Mouse (Mus musculus) CH12.LX (cell line): ENCODE measurements around the gene Trappc2l. TPM values are rescaled to one million over a fixed set of nuclear protein-coding genes. Genes with fewer than 3 reads are reported as not detected.

Experiments
- DNase-seq: peaks from one replicate; pipeline ENCODE4 v3.0.0-alpha.2; 2013; ENCODE audit errors: extremely low read depth
- H3K27ac ChIP-seq: 2 replicates; pipeline ENCODE4 v1.5.1; 2012; ENCODE audit warnings: low read depth, mild to moderate bottlenecking, control low read depth, moderate library complexity; ENCODE audit not compliant: insufficient read depth
- H3K27me3 ChIP-seq: replicated peaks from 2 replicates; pipeline ENCODE3; 2012; ENCODE audit warnings: inconsistent platforms
- H3K36me3 ChIP-seq, 2 experiments: replicated peaks in 1 of 2; 2 replicates each; pipeline versions ENCODE3 to v1.6.1; 2012; ENCODE audit warnings: inconsistent platforms in 1 of 2, low read length in 1 of 2, mild to moderate bottlenecking in 1 of 2, mixed read lengths in 1 of 2, moderate library complexity in 1 of 2; ENCODE audit not compliant: control insufficient read depth in 1 of 2, insufficient read depth in 1 of 2
- H3K4me1 ChIP-seq, 2 experiments: 2 replicates each; pipeline ENCODE4 v1.6.1; 2012; ENCODE audit warnings: inconsistent platforms in 1 of 2, moderate library complexity in 1 of 2; ENCODE audit not compliant: insufficient read depth in 2 of 2, control insufficient read depth in 1 of 2
- H3K4me2 ChIP-seq: 2 replicates; pipeline ENCODE4 v1.6.1; 2012; ENCODE audit warnings: low read depth, mild to moderate bottlenecking, control low read depth; ENCODE audit not compliant: poor library complexity, insufficient read depth, severe bottlenecking
- H3K4me3 ChIP-seq, 3 experiments: fragments of 150-350 bp in 1 of 3; sonication (generic) in 1 of 3; replicated peaks in 1 of 3; 2 replicates each; pipeline versions ENCODE3 to v1.5.1; 2011 to 2012; ENCODE audit warnings: low read depth in 2 of 3, low read length in 2 of 3, mild to moderate bottlenecking in 2 of 3, moderate library complexity in 2 of 3, control low read depth in 1 of 3, improper control_type of control experiment in 1 of 3, inconsistent platforms in 1 of 3, mixed read lengths in 1 of 3; ENCODE audit not compliant: poor library complexity in 1 of 3
- H3K79me2 ChIP-seq: replicated peaks from 2 replicates; pipeline ENCODE4 v1.6.1; 2012; ENCODE audit warnings: mild to moderate bottlenecking, moderate library complexity; ENCODE audit not compliant: control insufficient read depth, poor library complexity, insufficient read depth, severe bottlenecking; ENCODE audit errors: extremely low read depth
- H3K9ac ChIP-seq: 2 replicates; pipeline ENCODE4 v1.6.1; 2012; ENCODE audit warnings: low read depth, mild to moderate bottlenecking, control low read depth, moderate library complexity; ENCODE audit not compliant: insufficient read depth
- H3K9me3 ChIP-seq: replicated peaks from 2 replicates; pipeline ENCODE3; 2012; ENCODE audit warnings: low read length, inconsistent platforms, mixed read lengths
- CHD2 ChIP-seq: IDR thresholded peaks from 2 replicates; pipeline ENCODE4 v1.6.1; 2011; ENCODE audit warnings: low read length, improper control_type of control experiment
- CTCF ChIP-seq, 2 experiments: IDR thresholded peaks in 1 of 2; conservative IDR thresholded peaks in 1 of 2; 2 replicates each; pipeline ENCODE4 v1.5.1; 2011 to 2012; ENCODE audit warnings: low read depth in 2 of 2, low read length in 2 of 2, improper control_type of control experiment in 1 of 2, inconsistent platforms in 1 of 2, mild to moderate bottlenecking in 1 of 2, moderate library complexity in 1 of 2
- E2F4 ChIP-seq: IDR thresholded peaks from 2 replicates; pipeline ENCODE4 v1.6.1; 2011; ENCODE audit warnings: low read depth, low read length, improper control_type of control experiment; ENCODE audit not compliant: insufficient replicate concordance
- EP300 ChIP-seq: IDR thresholded peaks from 2 replicates; pipeline ENCODE4 v1.6.1; 2011; ENCODE audit warnings: low read length, improper control_type of control experiment
- ETS1 ChIP-seq: conservative IDR thresholded peaks from 2 replicates; pipeline ENCODE4 v1.6.1; 2012; ENCODE audit warnings: low read depth, mild to moderate bottlenecking, inconsistent platforms, low read length, improper control_type of control experiment, moderate library complexity
- HCFC1 ChIP-seq: IDR thresholded peaks from 2 replicates; pipeline ENCODE4 v1.6.1; 2012; ENCODE audit warnings: low read depth, mild to moderate bottlenecking, inconsistent platforms, low read length, improper control_type of control experiment
- IRF4 ChIP-seq: IDR thresholded peaks from 2 replicates; pipeline ENCODE4 v1.6.1; 2014; ENCODE audit warnings: low read depth, mild to moderate bottlenecking, inconsistent platforms, low read length, improper control_type of control experiment
- JUND ChIP-seq: conservative IDR thresholded peaks from 2 replicates; pipeline ENCODE4 v1.6.1; 2011; ENCODE audit warnings: low read depth, low read length, improper control_type of control experiment
- KAT2A ChIP-seq: IDR thresholded peaks from 2 replicates; pipeline ENCODE4 v1.6.1; 2012; ENCODE audit warnings: low read length, improper control_type of control experiment, inconsistent platforms; ENCODE audit not compliant: insufficient replicate concordance
- MAX ChIP-seq: IDR thresholded peaks from 2 replicates; pipeline ENCODE4 v1.6.1; 2011; ENCODE audit warnings: low read length, improper control_type of control experiment
- MEF2A ChIP-seq: IDR thresholded peaks from 2 replicates; pipeline ENCODE4 v1.6.1; 2014; ENCODE audit warnings: low read depth, mild to moderate bottlenecking, inconsistent platforms, low read length, improper control_type of control experiment, borderline replicate concordance
- NRF1 ChIP-seq: IDR thresholded peaks from 2 replicates; pipeline ENCODE4 v1.6.1; 2014; ENCODE audit warnings: low read depth, mild to moderate bottlenecking, inconsistent platforms, low read length, improper control_type of control experiment, moderate library complexity
- PAX5 ChIP-seq: IDR thresholded peaks from 2 replicates; pipeline ENCODE4 v1.6.1; 2012; ENCODE audit warnings: low read length, inconsistent platforms, mixed read lengths
- POLR2A ChIP-seq: IDR thresholded peaks from 2 replicates; pipeline ENCODE4 v1.6.1; 2011; ENCODE audit warnings: low read depth, mild to moderate bottlenecking, improper control_type of control experiment, low read length
- RAD21 ChIP-seq: IDR thresholded peaks from 2 replicates; pipeline ENCODE4 v1.6.1; 2011; ENCODE audit warnings: low read depth, mild to moderate bottlenecking, low read length, improper control_type of control experiment, moderate library complexity
- SIN3A ChIP-seq: IDR thresholded peaks from 2 replicates; pipeline ENCODE4 v1.6.1; 2012; ENCODE audit warnings: low read length, improper control_type of control experiment, inconsistent platforms
- SMC3 ChIP-seq: IDR thresholded peaks from 2 replicates; pipeline ENCODE4 v1.6.1; 2011; ENCODE audit warnings: low read depth, low read length, improper control_type of control experiment
- TBP ChIP-seq: conservative IDR thresholded peaks from 2 replicates; pipeline ENCODE4 v1.6.1; 2011; ENCODE audit warnings: low read depth, low read length, improper control_type of control experiment
- TCF12 ChIP-seq: IDR thresholded peaks from 2 replicates; pipeline ENCODE4 v1.6.1; 2014; ENCODE audit warnings: low read depth, mild to moderate bottlenecking, inconsistent platforms, low read length, improper control_type of control experiment
- USF2 ChIP-seq: conservative IDR thresholded peaks from 2 replicates; pipeline ENCODE4 v1.6.1; 2011; ENCODE audit warnings: low read depth, low read length, improper control_type of control experiment
- ZNF384 ChIP-seq: IDR thresholded peaks from 2 replicates; pipeline ENCODE4 v1.6.1; 2012; ENCODE audit warnings: low read depth, low read length, improper control_type of control experiment, inconsistent platforms
- dilution Hi-C: fragments of 300-500 bp; cut with MboI; formaldehyde crosslinking; loops from 2 replicates; pipeline ENCODE4 v1.14.3; 2020; ENCODE audit warnings: low sequenced_read_pairs; ENCODE audit not compliant: extremely low pct_unique_long_range_greater_than_20kb, extremely low pct_ligation_motif_present
- in situ Hi-C: fragments of 300-500 bp; cut with MboI; formaldehyde crosslinking; loops from 3 replicates; pipeline ENCODE4 v1.14.3; 2019; ENCODE audit warnings: low sequenced_read_pairs, low pct_ligation_motif_present, low pct_unique_long_range_greater_than_20kb, mixed read lengths
- polyA plus RNA-seq: library from polyadenylated mRNA; unstranded; fragments of >175 nt; gene quantifications from 2 replicates; pipeline ENCODE4 v1.2.1, GENCODE M21; 2012; ENCODE audit warnings: low read depth; ENCODE audit not compliant: insufficient read length
- total RNA-seq, 2 experiments: library from RNA; depleted of rRNA; stranded (reverse); fragments of 300-350 nt in 1 of 2; fragments of >200 nt in 1 of 2; gene quantifications; 2 replicates each; pipeline ENCODE4 v1.2.3; 2012 to 2014

The Trappc2l gene
- total and polyA plus RNA-seq, 3 experiments = 15.7 to 67.0 (median 36.0) TPM

DNA sequence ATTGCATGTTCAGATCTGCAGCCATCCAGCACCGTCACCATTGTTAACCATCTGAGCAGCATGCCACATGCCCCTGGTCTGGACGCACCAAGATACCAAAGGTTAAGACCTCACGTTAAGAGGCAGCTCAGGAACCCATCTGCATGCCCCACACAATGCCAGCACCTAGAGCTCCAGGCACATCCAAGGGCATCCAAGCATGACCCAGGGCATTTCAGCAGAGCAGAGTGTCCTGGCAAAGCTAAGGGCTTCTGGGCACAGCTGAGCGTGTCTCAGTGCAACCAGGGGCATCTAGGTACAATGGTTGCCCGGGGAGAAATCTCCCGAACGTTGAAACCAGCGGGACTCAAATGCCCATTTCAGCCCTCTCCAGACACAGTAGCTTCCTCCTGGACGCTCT lies 10.8 kb upstream of the Trappc2l start:
- Histone ChIP-seq H3K4me1 (peaks cover 4 to 35% of the 10 kb centered on the region in 2 experiments), H3K4me2 (no peak overlapping the region), H3K4me3 (no peak overlapping the region), H3K9me3 (no peaks in the 10 kb centered on the region), H3K27me3 (no peaks in the 10 kb centered on the region), H3K27ac (no peak overlapping the region), H3K36me3 (peaks cover 47 to 82% of the 10 kb centered on the region in 2 experiments)
- DNase-seq = no peak
- in situ Hi-C loops = no loop called here
- 0 out of 2 replicates have a peak, but pooled peaks have one; percentile 26 for TF ChIP-seq PAX5
- TF ChIP-seq E2F4 = no peak
- TF ChIP-seq, all 38 proteins: peak for 1
- Histone ChIP-seq H3K79me2 (no peaks in the 10 kb centered on the region), H3K9ac (no peak overlapping the region)
- dilution Hi-C loops = no loop called here

- DNase-seq = no peak
- no peak for TF ChIP-seq IRF4
- TF ChIP-seq ETS1 = no peak
- TF ChIP-seq POLR2A = no peak
- TF ChIP-seq KAT2A = no peak
- no peak for TF ChIP-seq RAD21
- TF ChIP-seq ZNF384 = no peak
- TF ChIP-seq MEF2A = no peak
- no peak for TF ChIP-seq JUND
- TF ChIP-seq SIN3A = no peak
- TF ChIP-seq MAX = no peak
- no peak for TF ChIP-seq USF2
- TF ChIP-seq TBP = no peak
- no peak for TF ChIP-seq CHD2
- no peak for TF ChIP-seq SMC3
- TF ChIP-seq E2F4 = no peak
- no peak for TF ChIP-seq NRF1
- TF ChIP-seq EP300 = no peak
- TF ChIP-seq HCFC1 = no peak
- no peak for TF ChIP-seq TCF12
- no peak for TF ChIP-seq CTCF (conservative IDR thresholded peaks at IDR 0.05 in 1 of 2, IDR thresholded peaks at IDR 0.05 in 1 of 2; ENCODE audit: low read depth in 2 of 2, low read length in 2 of 2)
- dilution Hi-C loops (no loop called here), in situ Hi-C loops (no loop called here)
- Histone ChIP-seq H3K36me3 (peaks cover 19 to 47% of the 10 kb centered on the region in 2 experiments), H3K27me3 (no peaks in the 10 kb centered on the region), H3K9me3 (no peaks in the 10 kb centered on the region), H3K27ac (peak overlapping the region; percentile 30; the same call in 1 of the 2 replicates), H3K4me2 (peak overlapping the region; percentile 74; the same call in 1 of the 2 replicates), H3K79me2 (no peaks in the 10 kb centered on the region), H3K9ac (no peak overlapping the region), H3K4me3 (no peak overlapping the region), H3K4me1 (peaks cover 7 to 69% of the 10 kb centered on the region in 2 experiments)
Measured at GRCm38 (mm10) chr8:122604640-122605039, 6.8 kb upstream of the Trappc2l start.
